Mouse (Mus musculus) CH12.LX (cell line): ENCODE results near the gene Zc3h12c. TPM values are rescaled to one million over a fixed set of nuclear protein-coding genes. Genes with fewer than 3 reads are reported as not detected.

ENCODE experiments used
- DNase-seq: peaks from one replicate; pipeline ENCODE4 v3.0.0-alpha.2; 2013; ENCODE audit errors: extremely low read depth
- H3K27ac ChIP-seq: 2 replicates; pipeline ENCODE4 v1.5.1; 2012; ENCODE audit warnings: low read depth, mild to moderate bottlenecking, control low read depth, moderate library complexity; ENCODE audit not compliant: insufficient read depth
- H3K27me3 ChIP-seq: replicated peaks from 2 replicates; pipeline ENCODE3; 2012; ENCODE audit warnings: inconsistent platforms
- H3K36me3 ChIP-seq, 2 experiments: replicated peaks in 1 of 2; 2 replicates each; pipeline versions ENCODE3 to v1.6.1; 2012; ENCODE audit warnings: inconsistent platforms in 1 of 2, low read length in 1 of 2, mild to moderate bottlenecking in 1 of 2, mixed read lengths in 1 of 2, moderate library complexity in 1 of 2; ENCODE audit not compliant: control insufficient read depth in 1 of 2, insufficient read depth in 1 of 2
- H3K4me1 ChIP-seq, 2 experiments: 2 replicates each; pipeline ENCODE4 v1.6.1; 2012; ENCODE audit warnings: inconsistent platforms in 1 of 2, moderate library complexity in 1 of 2; ENCODE audit not compliant: insufficient read depth in 2 of 2, control insufficient read depth in 1 of 2
- H3K4me2 ChIP-seq: 2 replicates; pipeline ENCODE4 v1.6.1; 2012; ENCODE audit warnings: low read depth, mild to moderate bottlenecking, control low read depth; ENCODE audit not compliant: poor library complexity, insufficient read depth, severe bottlenecking
- H3K4me3 ChIP-seq, 3 experiments: fragments of 150-350 bp in 1 of 3; sonication (generic) in 1 of 3; replicated peaks in 1 of 3; 2 replicates each; pipeline versions ENCODE3 to v1.5.1; 2011 to 2012; ENCODE audit warnings: low read depth in 2 of 3, low read length in 2 of 3, mild to moderate bottlenecking in 2 of 3, moderate library complexity in 2 of 3, control low read depth in 1 of 3, improper control_type of control experiment in 1 of 3, inconsistent platforms in 1 of 3, mixed read lengths in 1 of 3; ENCODE audit not compliant: poor library complexity in 1 of 3
- H3K79me2 ChIP-seq: replicated peaks from 2 replicates; pipeline ENCODE4 v1.6.1; 2012; ENCODE audit warnings: mild to moderate bottlenecking, moderate library complexity; ENCODE audit not compliant: control insufficient read depth, poor library complexity, insufficient read depth, severe bottlenecking; ENCODE audit errors: extremely low read depth
- H3K9ac ChIP-seq: 2 replicates; pipeline ENCODE4 v1.6.1; 2012; ENCODE audit warnings: low read depth, mild to moderate bottlenecking, control low read depth, moderate library complexity; ENCODE audit not compliant: insufficient read depth
- H3K9me3 ChIP-seq: replicated peaks from 2 replicates; pipeline ENCODE3; 2012; ENCODE audit warnings: low read length, inconsistent platforms, mixed read lengths
- BHLHE40 ChIP-seq: IDR thresholded peaks from 2 replicates; pipeline ENCODE4 v1.6.1; 2011; ENCODE audit warnings: mild to moderate bottlenecking, low read depth, low read length, improper control_type of control experiment
- CTCF ChIP-seq, 2 experiments: IDR thresholded peaks in 1 of 2; conservative IDR thresholded peaks in 1 of 2; 2 replicates each; pipeline ENCODE4 v1.5.1; 2011 to 2012; ENCODE audit warnings: low read depth in 2 of 2, low read length in 2 of 2, improper control_type of control experiment in 1 of 2, inconsistent platforms in 1 of 2, mild to moderate bottlenecking in 1 of 2, moderate library complexity in 1 of 2
- EP300 ChIP-seq: IDR thresholded peaks from 2 replicates; pipeline ENCODE4 v1.6.1; 2011; ENCODE audit warnings: low read length, improper control_type of control experiment
- GABPA ChIP-seq: IDR thresholded peaks from 2 replicates; pipeline ENCODE4 v1.6.1; 2012; ENCODE audit warnings: low read depth, low read length, improper control_type of control experiment, inconsistent platforms; ENCODE audit not compliant: insufficient replicate concordance
- IRF4 ChIP-seq: IDR thresholded peaks from 2 replicates; pipeline ENCODE4 v1.6.1; 2014; ENCODE audit warnings: low read depth, mild to moderate bottlenecking, inconsistent platforms, low read length, improper control_type of control experiment
- JUN ChIP-seq: IDR thresholded peaks from 2 replicates; pipeline ENCODE4 v1.6.1; 2011; ENCODE audit warnings: low read depth, mild to moderate bottlenecking, low read length, improper control_type of control experiment, moderate library complexity; ENCODE audit not compliant: insufficient read depth
- JUND ChIP-seq: conservative IDR thresholded peaks from 2 replicates; pipeline ENCODE4 v1.6.1; 2011; ENCODE audit warnings: low read depth, low read length, improper control_type of control experiment
- MAX ChIP-seq: IDR thresholded peaks from 2 replicates; pipeline ENCODE4 v1.6.1; 2011; ENCODE audit warnings: low read length, improper control_type of control experiment
- MEF2A ChIP-seq: IDR thresholded peaks from 2 replicates; pipeline ENCODE4 v1.6.1; 2014; ENCODE audit warnings: low read depth, mild to moderate bottlenecking, inconsistent platforms, low read length, improper control_type of control experiment, borderline replicate concordance
- NRF1 ChIP-seq: IDR thresholded peaks from 2 replicates; pipeline ENCODE4 v1.6.1; 2014; ENCODE audit warnings: low read depth, mild to moderate bottlenecking, inconsistent platforms, low read length, improper control_type of control experiment, moderate library complexity
- RAD21 ChIP-seq: IDR thresholded peaks from 2 replicates; pipeline ENCODE4 v1.6.1; 2011; ENCODE audit warnings: low read depth, mild to moderate bottlenecking, low read length, improper control_type of control experiment, moderate library complexity
- RCOR1 ChIP-seq: conservative IDR thresholded peaks from 2 replicates; pipeline ENCODE4 v1.6.1; 2012; ENCODE audit warnings: low read depth, mild to moderate bottlenecking, inconsistent platforms, low read length, improper control_type of control experiment
- SIN3A ChIP-seq: IDR thresholded peaks from 2 replicates; pipeline ENCODE4 v1.6.1; 2012; ENCODE audit warnings: low read length, improper control_type of control experiment, inconsistent platforms
- TBP ChIP-seq: conservative IDR thresholded peaks from 2 replicates; pipeline ENCODE4 v1.6.1; 2011; ENCODE audit warnings: low read depth, low read length, improper control_type of control experiment
- UBTF ChIP-seq: IDR thresholded peaks from 2 replicates; pipeline ENCODE4 v1.6.1; 2012; ENCODE audit warnings: low read depth, mild to moderate bottlenecking, inconsistent platforms, low read length, improper control_type of control experiment, moderate library complexity
- ZKSCAN1 ChIP-seq: IDR thresholded peaks from 2 replicates; pipeline ENCODE4 v1.6.1; 2012; ENCODE audit warnings: low read depth, inconsistent platforms, low read length, improper control_type of control experiment, borderline replicate concordance
- ZMIZ1 ChIP-seq: IDR thresholded peaks from 2 replicates; pipeline ENCODE4 v1.6.1; 2012; ENCODE audit warnings: low read depth, mild to moderate bottlenecking, inconsistent platforms, low read length, improper control_type of control experiment
- ZNF384 ChIP-seq: IDR thresholded peaks from 2 replicates; pipeline ENCODE4 v1.6.1; 2012; ENCODE audit warnings: low read depth, low read length, improper control_type of control experiment, inconsistent platforms
- dilution Hi-C: fragments of 300-500 bp; cut with MboI; formaldehyde crosslinking; loops from 2 replicates; pipeline ENCODE4 v1.14.3; 2020; ENCODE audit warnings: low sequenced_read_pairs; ENCODE audit not compliant: extremely low pct_unique_long_range_greater_than_20kb, extremely low pct_ligation_motif_present
- in situ Hi-C: fragments of 300-500 bp; cut with MboI; formaldehyde crosslinking; loops from 3 replicates; pipeline ENCODE4 v1.14.3; 2019; ENCODE audit warnings: low sequenced_read_pairs, low pct_ligation_motif_present, low pct_unique_long_range_greater_than_20kb, mixed read lengths
- polyA plus RNA-seq: library from polyadenylated mRNA; unstranded; fragments of >175 nt; gene quantifications from 2 replicates; pipeline ENCODE4 v1.2.1, GENCODE M21; 2012; ENCODE audit warnings: low read depth; ENCODE audit not compliant: insufficient read length
- total RNA-seq, 2 experiments: library from RNA; depleted of rRNA; stranded (reverse); fragments of 300-350 nt in 1 of 2; fragments of >200 nt in 1 of 2; gene quantifications; 2 replicates each; pipeline ENCODE4 v1.2.3; 2012 to 2014

The Zc3h12c gene
- total and polyA plus RNA-seq, 3 experiments: 11.2 to 36.1 (median 21.7) TPM

DNA sequence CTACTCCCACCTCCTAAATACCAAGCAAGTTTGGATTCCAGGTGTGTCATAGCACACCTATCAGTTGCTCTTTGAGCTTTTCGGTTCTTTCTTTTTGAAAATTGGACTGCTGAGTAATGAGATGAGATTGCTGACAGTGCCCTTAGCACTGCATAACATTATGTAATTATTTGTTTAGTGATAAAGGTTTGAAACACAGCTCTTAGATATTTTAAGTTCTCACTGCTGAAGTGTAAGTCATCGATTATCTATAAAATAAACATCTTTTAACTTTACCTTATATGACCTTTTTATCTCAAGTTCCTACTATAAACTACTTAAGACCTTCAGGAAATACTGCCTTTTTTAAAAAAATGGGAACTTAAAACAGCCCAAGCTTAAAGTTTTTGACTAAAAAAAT, 86.4 kb downstream of the Zc3h12c start:
- dilution Hi-C loops (no loop called here), in situ Hi-C loops (no loop called here)
- H3K27me3 ChIP-seq: no peaks in the 10 kb centered on the region
- no peak overlapping the region for H3K4me3 ChIP-seq
- no peak overlapping the region for H3K4me2 ChIP-seq
- H3K4me1 ChIP-seq: peaks cover 7 to 18% of the 10 kb centered on the region in 2 experiments; a peak in 3 of 4 replicates
- no peak overlapping the region for H3K9ac ChIP-seq
- H3K9me3 ChIP-seq: no peaks in the 10 kb centered on the region
- DNase-seq: no peak
- no peak overlapping the region for H3K27ac ChIP-seq
- peaks cover 7% of the 10 kb centered on the region; the same call in 1 of the 2 replicates for H3K79me2 ChIP-seq
- TF ChIP-seq ZNF384 (no peak), ZMIZ1 (no peak), NRF1 (no peak), BHLHE40 (no peak), SIN3A (no peak), RCOR1 (no peak), GABPA (no peak), RAD21 (no peak), UBTF (no peak)
- H3K36me3 ChIP-seq: peaks cover 34 to 74% of the 10 kb centered on the region in 2 experiments

DNA sequence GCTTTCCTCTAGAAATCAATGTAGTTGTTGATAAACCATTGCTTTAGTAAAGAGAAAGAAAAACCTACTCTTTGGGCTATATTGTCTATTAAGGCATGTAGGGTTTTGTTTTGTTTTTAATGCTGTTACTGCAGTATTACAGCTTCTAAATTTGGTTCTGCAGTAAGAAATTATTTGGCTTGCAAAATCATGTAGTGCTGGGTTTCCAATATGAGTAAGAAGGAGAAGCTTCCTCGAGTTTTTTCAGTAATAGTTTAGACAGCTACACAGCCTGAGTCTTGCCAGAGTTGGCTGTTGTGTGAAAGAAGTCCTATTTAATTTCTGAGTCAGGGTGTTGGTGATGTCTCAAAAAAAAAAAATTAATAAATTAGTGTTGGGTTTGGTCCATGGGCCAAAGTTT, 90.7 kb downstream of the Zc3h12c start:
- Histone ChIP-seq H3K36me3 (peaks cover 35 to 74% of the 10 kb centered on the region in 2 experiments), H3K4me2 (no peak overlapping the region), H3K9me3 (no peaks in the 10 kb centered on the region), H3K4me1 (peaks cover 7 to 32% of the 10 kb centered on the region in 2 experiments; a peak in 3 of 4 replicates), H3K9ac (no peak overlapping the region), H3K27ac (no peak overlapping the region), H3K79me2 (peaks cover 13% of the 10 kb centered on the region), H3K4me3 (no peak overlapping the region), H3K27me3 (no peaks in the 10 kb centered on the region)
- no peak for DNase-seq
- no peak for TF ChIP-seq MAX
- TF ChIP-seq JUND: peak; percentile 65; the same call in 1 of the 2 replicates
- TF ChIP-seq ZKSCAN1: no peak
- peak; percentile 40; the same call in 1 of the 2 replicates for TF ChIP-seq JUN
- TF ChIP-seq CTCF (conservative IDR thresholded peaks at IDR 0.05 in 1 of 2, IDR thresholded peaks at IDR 0.05 in 1 of 2; ENCODE audit: low read depth in 2 of 2, low read length in 2 of 2): no peak
- TF ChIP-seq MEF2A: peak; percentile 91
- TF ChIP-seq SIN3A: no peak
- TF ChIP-seq TBP: no peak
- TF ChIP-seq NRF1: no peak
- TF ChIP-seq ZMIZ1: no peak
- TF ChIP-seq EP300: peak; percentile 73
- peak; percentile 81 for TF ChIP-seq IRF4
- TF ChIP-seq ZNF384: peak; percentile 54; the same call in 1 of the 2 replicates
- in situ Hi-C loops (no loop called here), dilution Hi-C loops (no loop called here)
